Mouse (Mus musculus) left cerebral cortex, adult 2 months (tissue): ENCODE measurements around the gene Gucy2d. TPM values are rescaled to one million over a fixed set of nuclear protein-coding genes. Genes with fewer than 3 reads are reported as not detected.
A peak's percentile ranks its signal among the peaks of the same experiment; 100 is the strongest.

Experiments
- DNase-seq, 2 experiments: peaks; one replicate each; pipeline ENCODE4 v3.0.0; 2021 to 2022; ENCODE audit warnings: low spot score in 2 of 2, mixed read lengths in 1 of 2; ENCODE audit errors: extremely low spot score in 1 of 2
- H3K27ac ChIP-seq: fragments of 200-600 bp; 2 replicates; pipeline ENCODE4 v1.8.1; 2022
- H3K4me3 ChIP-seq: fragments of 200-600 bp; 2 replicates; pipeline ENCODE4 v1.8.1; 2022
- CTCF ChIP-seq: fragments of 200-600 bp; IDR thresholded peaks from 2 replicates; pipeline ENCODE4 v1.8.1; 2022; ENCODE audit warnings: antibody characterized with exemption, mild to moderate bottlenecking, moderate library complexity
- intact Hi-C: fragments of 180-260 bp; cut with DNase I; formaldehyde crosslinking; loops from one replicate; pipeline ENCODE4 v1.15.1; 2025
- total RNA-seq, 2 experiments: library from RNA; stranded (reverse); gene quantifications; 2 replicates each; pipeline ENCODE4 v1.2.3; 2021

Gene Gucy2d
- total RNA-seq, 2 experiments from 2014 or later = not detected

DNA sequence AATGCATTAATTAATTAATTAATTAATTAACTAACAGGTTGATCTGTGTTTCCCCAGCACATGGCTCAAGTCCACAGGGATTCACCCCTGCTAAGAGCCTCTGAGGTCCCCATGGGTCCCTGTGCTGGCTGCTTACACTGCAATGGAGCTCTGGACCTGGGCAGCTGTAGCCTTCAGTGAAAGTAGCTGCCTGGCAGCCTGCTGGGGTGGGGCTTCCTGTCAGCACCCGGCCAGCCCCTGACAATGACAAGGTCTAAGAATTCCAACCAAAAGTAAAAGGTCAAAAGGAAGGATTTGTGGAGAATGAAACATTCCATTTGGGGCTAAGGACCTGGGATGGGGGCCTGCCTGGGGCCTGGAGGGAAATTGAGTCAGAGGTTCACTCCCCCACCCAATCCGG is 53.1 kb downstream of the Gucy2d start:
- TF ChIP-seq CTCF = no peak
- H3K27ac ChIP-seq = no peak overlapping the region
- H3K4me3 ChIP-seq = no peak overlapping the region
- intact Hi-C loops = no loop called here
- DNase-seq = no peak

DNA sequence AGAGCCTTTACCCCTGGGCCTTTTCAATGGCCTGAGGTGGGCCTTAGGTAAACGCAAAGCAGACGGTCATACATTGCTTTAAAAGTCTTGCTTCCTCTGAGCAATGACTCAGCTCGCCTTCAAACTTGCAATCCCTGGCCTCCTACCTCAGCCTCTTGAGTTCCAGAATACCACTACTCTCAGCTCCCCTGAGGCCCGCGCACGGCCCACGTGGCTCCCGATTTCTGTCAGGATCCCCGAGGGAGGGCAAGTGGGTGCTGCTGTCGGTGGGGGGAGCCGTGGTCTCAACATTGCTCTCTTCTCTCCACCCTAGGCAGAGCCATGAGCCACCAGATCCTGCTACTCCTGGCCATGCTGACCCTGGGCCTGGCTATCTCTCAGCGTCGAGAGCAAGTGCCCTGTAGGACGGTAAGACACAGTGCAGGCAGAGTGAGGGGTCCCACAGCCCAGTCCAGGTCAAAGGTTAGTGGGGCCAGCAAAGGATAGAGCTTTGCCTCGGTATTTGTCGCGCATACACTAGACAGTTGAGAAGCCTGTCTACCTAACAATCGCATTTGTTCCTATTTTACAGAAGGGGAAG is 53.8 kb downstream of the Gucy2d start:
- Histone ChIP-seq H3K4me3 (no peak overlapping the region), H3K27ac (no peak overlapping the region)
- intact Hi-C loops = no loop called here
- TF ChIP-seq CTCF = no peak
- no peak for DNase-seq

DNA sequence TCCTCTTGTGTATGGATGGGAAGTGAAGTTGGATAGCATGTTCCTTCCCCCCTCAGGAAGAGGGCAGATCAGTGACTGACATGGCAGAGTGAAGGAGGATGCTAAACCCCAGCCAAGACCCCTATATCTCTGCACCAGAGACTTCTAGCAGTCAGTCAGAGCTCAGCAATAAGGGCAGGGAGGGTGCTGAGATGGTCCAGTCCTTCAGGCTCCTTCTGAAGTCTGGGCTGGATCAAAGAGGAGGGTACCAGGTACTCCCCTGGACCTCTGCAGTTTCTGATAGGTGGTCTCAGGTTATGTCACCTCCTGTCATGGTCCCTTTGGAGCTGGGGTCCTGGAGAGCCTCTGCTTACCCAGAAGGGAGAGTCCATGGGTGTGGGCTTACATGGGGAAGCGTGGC is 55.4 kb downstream of the Gucy2d start:
- Histone ChIP-seq H3K27ac (no peak overlapping the region), H3K4me3 (no peak overlapping the region)
- DNase-seq = no peak
- TF ChIP-seq CTCF = no peak
- intact Hi-C loops = no loop called here

DNA sequence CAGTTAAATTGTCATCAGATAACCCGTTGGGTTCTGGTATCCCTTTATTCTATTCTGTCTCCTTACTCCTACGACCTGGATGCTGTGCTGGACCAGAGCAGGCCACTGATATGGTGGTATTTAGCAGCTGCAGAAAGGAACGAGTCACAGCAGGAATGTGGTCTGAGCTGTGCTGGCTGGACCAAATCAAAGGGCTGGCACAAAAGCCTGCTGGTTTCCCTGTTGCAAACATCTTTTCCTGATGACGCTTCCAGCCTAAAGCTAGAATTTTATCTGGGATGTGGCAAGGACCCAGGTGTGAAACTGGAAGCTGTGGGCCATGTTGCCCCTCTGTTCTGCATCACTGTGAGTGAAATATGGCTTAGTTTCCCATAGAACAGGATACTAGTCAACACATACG is 57.2 kb downstream of the Gucy2d start:
- intact Hi-C loops = no loop called here
- H3K4me3 ChIP-seq = no peak overlapping the region
- TF ChIP-seq CTCF = no peak
- H3K27ac ChIP-seq = no peak overlapping the region
- no peak for DNase-seq

DNA sequence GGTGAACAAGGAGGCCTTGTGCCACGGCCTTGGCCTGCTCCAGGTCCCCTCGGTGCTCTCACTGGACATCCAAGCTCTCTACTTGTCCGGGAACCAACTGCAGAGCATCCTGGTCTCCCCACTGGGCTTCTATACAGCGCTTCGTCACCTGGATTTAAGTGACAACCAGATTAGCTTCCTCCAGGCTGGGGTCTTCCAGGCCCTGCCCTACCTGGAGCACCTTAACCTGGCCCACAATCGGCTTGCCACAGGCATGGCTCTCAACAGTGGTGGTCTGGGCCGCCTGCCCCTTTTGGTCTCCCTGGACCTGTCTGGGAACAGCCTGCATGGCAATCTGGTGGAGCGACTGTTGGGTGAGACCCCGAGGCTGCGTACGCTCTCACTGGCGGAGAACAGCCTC is 57.9 kb downstream of the Gucy2d start:
- H3K27ac ChIP-seq = no peak overlapping the region
- TF ChIP-seq CTCF = no peak
- intact Hi-C loops = no loop called here
- H3K4me3 ChIP-seq = no peak overlapping the region
- DNase-seq = no peak

DNA sequence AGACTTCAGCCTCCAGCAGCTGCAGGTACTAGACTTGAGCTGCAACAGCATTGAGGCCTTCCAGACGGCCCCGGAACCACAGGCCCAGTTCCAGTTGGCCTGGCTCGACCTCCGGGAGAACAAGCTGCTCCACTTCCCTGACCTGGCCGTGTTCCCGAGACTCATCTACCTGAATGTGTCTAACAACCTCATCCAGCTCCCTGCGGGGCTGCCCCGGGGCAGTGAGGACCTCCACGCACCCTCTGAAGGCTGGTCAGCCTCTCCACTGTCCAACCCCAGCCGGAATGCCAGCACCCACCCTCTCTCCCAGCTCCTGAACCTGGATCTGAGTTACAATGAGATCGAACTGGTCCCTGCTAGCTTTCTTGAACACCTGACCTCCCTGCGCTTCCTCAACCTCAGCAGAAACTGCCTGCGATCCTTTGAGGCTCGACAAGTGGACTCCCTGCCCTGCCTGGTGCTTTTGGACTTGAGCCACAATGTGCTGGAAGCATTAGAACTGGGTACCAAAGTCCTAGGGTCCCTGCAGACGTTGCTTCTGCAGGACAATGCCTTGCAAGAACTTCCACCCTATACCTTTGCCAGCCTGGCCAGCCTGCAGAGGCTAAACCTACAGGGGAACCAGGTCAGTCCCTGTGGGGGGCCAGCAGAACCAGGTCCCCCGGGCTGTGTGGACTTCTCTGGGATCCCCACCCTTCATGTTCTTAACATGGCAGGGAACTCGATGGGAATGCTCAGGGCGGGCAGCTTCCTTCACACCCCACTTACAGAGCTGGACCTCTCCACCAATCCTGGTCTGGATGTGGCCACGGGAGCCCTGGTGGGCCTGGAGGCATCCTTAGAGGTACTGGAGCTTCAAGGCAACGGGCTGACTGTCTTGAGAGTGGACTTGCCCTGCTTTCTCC is 58.7 kb downstream of the Gucy2d start:
- no peak overlapping the region for H3K4me3 ChIP-seq
- DNase-seq = no peak
- H3K27ac ChIP-seq = 0 out of 2 replicates have a peak overlapping the region, but pooled peaks have one; percentile 8
- intact Hi-C loops = no loop called here
- no peak for TF ChIP-seq CTCF

DNA sequence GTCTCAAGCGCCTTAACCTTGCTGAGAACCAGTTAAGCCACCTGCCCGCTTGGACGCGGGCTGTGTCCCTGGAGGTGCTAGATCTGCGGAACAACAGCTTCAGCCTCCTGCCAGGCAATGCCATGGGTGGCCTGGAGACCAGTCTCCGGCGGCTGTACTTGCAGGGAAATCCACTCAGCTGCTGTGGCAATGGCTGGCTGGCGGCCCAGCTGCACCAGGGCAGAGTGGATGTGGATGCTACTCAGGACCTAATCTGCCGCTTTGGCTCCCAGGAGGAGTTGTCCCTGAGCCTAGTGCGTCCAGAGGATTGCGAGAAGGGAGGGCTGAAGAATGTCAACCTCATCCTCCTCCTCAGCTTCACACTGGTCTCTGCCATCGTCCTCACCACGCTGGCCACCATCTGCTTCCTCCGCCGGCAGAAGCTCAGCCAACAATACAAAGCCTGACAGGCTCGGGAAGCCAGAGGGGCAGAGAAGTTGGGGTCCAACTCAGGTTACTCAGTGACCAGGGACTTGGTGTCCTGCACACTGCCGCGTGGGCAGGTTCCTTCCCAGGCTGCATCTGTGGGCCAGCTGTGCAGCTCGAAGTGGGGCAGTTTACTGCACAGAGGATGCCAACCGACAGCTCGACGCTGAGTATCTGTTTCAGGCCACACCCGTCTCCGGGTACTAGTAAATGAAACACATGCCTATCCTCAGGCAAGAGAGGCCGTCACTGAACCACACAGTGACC is 59.5 kb downstream of the Gucy2d start:
- no peak for DNase-seq
- H3K27ac ChIP-seq = no peak overlapping the region
- intact Hi-C loops = no loop called here
- H3K4me3 ChIP-seq = no peak overlapping the region
- TF ChIP-seq CTCF = no peak

DNA sequence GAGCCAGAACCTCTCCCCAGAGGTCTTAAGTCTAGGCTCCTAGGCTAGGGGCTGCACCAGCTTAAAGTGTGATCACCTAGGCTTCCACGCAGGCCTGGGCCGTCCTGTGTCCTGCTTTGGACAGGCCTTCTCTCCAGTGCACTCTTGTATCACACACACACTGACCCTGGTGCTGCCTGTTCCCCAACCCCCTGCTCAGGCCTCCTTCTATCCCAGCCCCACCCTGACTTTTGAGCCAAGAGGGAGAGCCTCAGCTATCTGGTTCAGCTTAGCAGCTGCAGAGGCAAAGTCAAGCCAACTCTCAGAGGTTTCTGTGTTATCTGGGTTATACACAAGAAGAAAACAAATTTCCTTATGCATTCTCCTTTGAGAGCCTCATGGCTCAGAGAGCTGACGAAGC is 60.3 kb downstream of the Gucy2d start:
- intact Hi-C loops = no loop called here
- DNase-seq = no peak
- Histone ChIP-seq H3K27ac (no peak overlapping the region), H3K4me3 (no peak overlapping the region)
- no peak for TF ChIP-seq CTCF

DNA sequence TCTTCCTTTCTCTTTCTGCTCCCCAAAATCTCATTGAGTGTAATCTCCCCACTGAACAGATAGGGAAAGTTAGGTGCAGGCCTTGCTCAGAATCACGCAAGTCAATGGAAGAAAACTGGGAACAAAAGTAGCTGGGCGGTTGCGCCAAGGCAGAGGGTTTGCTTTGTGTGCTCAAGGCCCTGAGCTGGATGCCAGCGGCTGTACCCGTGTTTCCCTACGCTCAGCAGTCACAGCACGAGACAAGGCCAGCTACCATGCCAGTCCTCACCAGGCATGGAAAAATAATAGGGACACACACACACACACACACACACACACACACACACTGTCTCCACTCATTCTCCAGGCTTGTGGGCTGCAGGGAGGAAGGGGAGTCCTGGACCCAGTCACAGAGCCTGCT is 60.9 kb downstream of the Gucy2d start:
- no peak for DNase-seq
- Histone ChIP-seq H3K4me3 (no peak overlapping the region), H3K27ac (no peak overlapping the region)
- intact Hi-C loops = no loop called here
- no peak for TF ChIP-seq CTCF

DNA sequence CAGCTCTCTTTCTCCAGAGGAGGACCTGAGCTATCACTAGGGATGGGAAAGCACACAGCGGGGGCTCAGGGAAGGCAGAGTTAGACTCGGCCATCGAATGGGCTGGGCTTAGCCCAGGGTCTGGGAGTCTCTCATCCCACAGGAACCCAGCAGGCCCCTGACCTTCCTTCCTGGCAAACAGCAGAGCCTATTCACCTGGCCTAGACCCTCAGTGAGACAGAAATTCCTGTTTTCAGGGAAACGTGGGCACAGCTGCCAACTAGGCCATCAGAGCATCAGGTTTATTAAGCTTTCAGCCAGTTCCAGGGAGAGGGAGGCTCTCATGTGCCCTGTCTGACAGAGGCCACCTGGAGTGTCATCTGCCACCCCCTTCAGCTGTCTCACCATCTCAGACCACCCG is 62.7 kb downstream of the Gucy2d start:
- intact Hi-C loops = no loop called here
- Histone ChIP-seq H3K4me3 (no peak overlapping the region), H3K27ac (no peak overlapping the region)
- no peak for TF ChIP-seq CTCF
- DNase-seq = no peak

DNA sequence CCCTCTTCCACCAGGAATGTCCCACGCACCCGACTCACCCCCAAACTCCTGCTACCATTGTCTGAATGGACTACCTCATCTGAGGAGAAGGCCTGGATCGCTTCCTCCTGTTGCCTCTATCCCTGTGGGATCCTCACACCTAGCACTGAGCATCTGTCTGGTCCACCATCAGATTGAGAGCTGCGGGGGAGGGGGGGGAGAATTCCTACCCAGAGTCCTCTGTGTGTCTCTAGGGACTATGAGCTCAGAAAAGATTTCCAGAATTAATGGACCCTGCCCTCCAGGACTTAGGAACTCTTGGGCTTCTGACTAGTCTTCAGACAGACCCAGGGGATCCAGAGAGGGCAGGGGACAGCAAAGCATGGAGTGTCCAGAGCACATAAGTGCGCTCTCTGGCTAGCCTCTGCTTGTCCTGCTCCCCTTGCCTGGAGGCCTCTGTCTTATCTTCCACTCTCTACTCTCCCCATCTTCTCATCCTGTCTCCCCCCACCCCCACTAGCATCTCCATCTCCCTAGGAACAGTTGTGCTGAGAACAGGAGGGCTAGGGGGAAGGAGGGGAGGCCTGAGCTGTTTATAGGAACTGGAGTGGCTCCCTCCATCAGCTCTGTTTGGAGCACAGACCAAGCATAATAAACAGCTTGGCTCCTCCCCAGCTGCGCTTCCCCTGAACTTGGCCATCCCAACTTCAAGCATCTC is 63.9 kb downstream of the Gucy2d start:
- intact Hi-C loops = no loop called here
- Histone ChIP-seq H3K27ac (no peak overlapping the region), H3K4me3 (no peak overlapping the region)
- DNase-seq = no peak
- TF ChIP-seq CTCF = no peak

DNA sequence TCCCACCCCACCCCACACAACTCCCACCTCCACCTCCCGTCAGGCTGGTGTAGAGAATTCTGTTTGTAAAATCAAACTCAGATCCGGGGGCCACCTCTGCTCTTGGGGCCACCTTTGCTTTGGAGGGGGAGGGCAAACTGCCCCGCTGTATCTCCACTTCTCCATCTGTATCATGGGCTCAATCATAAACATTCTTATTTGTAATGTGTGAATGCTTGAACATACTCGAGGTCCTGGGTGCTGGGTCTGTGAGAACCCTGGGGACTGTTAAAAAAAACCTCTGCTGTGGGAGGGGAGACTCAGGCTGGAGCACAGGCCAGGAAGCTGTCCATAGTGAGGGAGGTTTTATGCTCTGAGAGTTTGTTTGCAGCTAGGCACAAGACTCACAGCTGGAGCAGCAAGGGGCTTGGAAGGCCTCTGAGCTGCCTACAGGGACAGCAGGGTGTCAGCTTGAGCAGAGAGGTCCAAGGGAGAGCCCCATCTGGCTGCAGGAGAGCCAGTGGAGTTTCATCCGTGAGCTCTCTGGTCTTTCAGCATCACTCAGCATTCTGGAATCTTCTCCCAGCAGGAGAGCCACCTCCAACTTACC is 64.6 kb downstream of the Gucy2d start:
- DNase-seq = no peak
- no peak overlapping the region for H3K4me3 ChIP-seq
- no peak; the same call in 1 of the 2 replicates for TF ChIP-seq CTCF
- intact Hi-C loops = no loop called here
- peak overlapping the region; percentile 4; the same call in 1 of the 2 replicates for H3K27ac ChIP-seq
